Mouse (Mus musculus): ENCODE measurements at regions not wholly inside any gene's neighbourhood (a gene's known extent, or its start where the extent isn't known, plus 50 kb on each side); places are given as distances from the start of the nearest gene placed in this dataset.

- DNase-seq (ENCODE audit: low read depth), result no peak
Observed at GRCm38 (mm10) chrX:12888708-12889481, 127.0 kb upstream of the Med14 start.

- DNase-seq (ENCODE audit: low read depth), result no peak
Observed at GRCm38 (mm10) chrX:12888010-12888707, 126.3 kb upstream of the Med14 start.

- DNase-seq (ENCODE audit: low read depth), result no peak
Observed at GRCm38 (mm10) chrX:12887516-12887915, 125.6 kb upstream of the Med14 start.

GRCm38 (mm10) chrX:12886160-12887048 lies 124.5 kb upstream of the Med14 start:
- no peak for DNase-seq (ENCODE audit: low read depth)

- DNase-seq (ENCODE audit: low read depth), result no peak
Observed at GRCm38 (mm10) chrX:12879233-12879632, 117.4 kb upstream of the Med14 start.

GRCm38 (mm10) chrX:12877506-12877905 lies 115.6 kb upstream of the Med14 start:
- DNase-seq (ENCODE audit: low read depth), result no peak

- DNase-seq (ENCODE audit: low read depth), result peak; percentile 73
Observed at GRCm38 (mm10) chrX:12873698-12874144, 111.8 kb upstream of the Med14 start.

- DNase-seq (ENCODE audit: low read depth), result no peak
Observed at GRCm38 (mm10) chrX:12873230-12873629, 111.4 kb upstream of the Med14 start.

GRCm38 (mm10) chrX:12866885-12867498 lies 105.1 kb upstream of the Med14 start:
- DNase-seq (ENCODE audit: low read depth), result no peak

GRCm38 (mm10) chrX:12866176-12866575 lies 104.3 kb upstream of the Med14 start:
- DNase-seq (ENCODE audit: low read depth), result no peak

GRCm38 (mm10) chrX:12860168-12860567 lies 98.3 kb upstream of the Med14 start:
- no peak for DNase-seq (ENCODE audit: low read depth)

- no peak for DNase-seq (ENCODE audit: low read depth)
Observed at GRCm38 (mm10) chrX:12858757-12859156, 96.9 kb upstream of the Med14 start.

- DNase-seq (ENCODE audit: low read depth), result peak; percentile 34
Observed at GRCm38 (mm10) chrX:12857881-12858755, 96.2 kb upstream of the Med14 start.

- DNase-seq (ENCODE audit: low read depth), result no peak
Observed at GRCm38 (mm10) chrX:12855425-12855824, 93.6 kb upstream of the Med14 start.

GRCm38 (mm10) chrX:12851684-12852083 lies 89.8 kb upstream of the Med14 start:
- DNase-seq (ENCODE audit: low read depth), result peak; percentile 75

GRCm38 (mm10) chrX:12844431-12844830 lies 82.6 kb upstream of the Med14 start:
- peak; percentile 7 for DNase-seq (ENCODE audit: low read depth)

- DNase-seq (ENCODE audit: low read depth), result no peak
Observed at GRCm38 (mm10) chrX:12841021-12841325, 79.1 kb upstream of the Med14 start.

- peak; percentile 3 for DNase-seq (ENCODE audit: low read depth)
Observed at GRCm38 (mm10) chrX:12840160-12841020, 78.5 kb upstream of the Med14 start.

- DNase-seq (ENCODE audit: low read depth), result peak; percentile 55
Observed at GRCm38 (mm10) chrX:12839406-12840159, 77.7 kb upstream of the Med14 start.

All from induced T-regulatory cell, adult 2 months (primary cell).